15 mouse cellular contexts compared by ENCODE assay signal in genomic region chr1:85764291-85764690, GRCm38 (mm10).
"Had no signal": no experiment of that assay in that cellular context is flagged by ENCODE, and none has a peak within 500 bp of the region (broad histone marks: within the 10 kb centered on the region; RNA-seq: fewer than 3 reads in every experiment).

No protein-coding gene starts in this region.

- H3K9me3 ChIP-seq: neural tube, embryonic 15.5 days; stomach, embryonic 15.5 days had no signal

- DNase-seq: retina, postnatal 1 day; right cerebral cortex, adult 18-20 months; right cerebral cortex, postnatal 14 days; right cerebral cortex, postnatal 25 days; right cerebral cortex, postnatal 4 days; spleen, adult 18-20 months; thymus, adult 18-20 months; thymus, adult 2 months; thymus, postnatal 14 days; thymus, postnatal 25 days; thymus, postnatal 36 days; thymus, postnatal 4 days had no signal

- H3K36me3 ChIP-seq: neural tube, embryonic 15.5 days; stomach, embryonic 15.5 days had no signal

- H3K4me1 ChIP-seq: neural tube, embryonic 15.5 days; stomach, embryonic 15.5 days had no signal

- H3K9ac ChIP-seq: neural tube, embryonic 15.5 days; stomach, embryonic 15.5 days had no signal

- H3K27ac ChIP-seq: neural tube, embryonic 15.5 days; stomach, embryonic 15.5 days; stomach, postnatal 0 days had no signal

- H3K4me2 ChIP-seq: neural tube, embryonic 15.5 days; stomach, embryonic 15.5 days had no signal

- H3K27me3 ChIP-seq: neural tube, embryonic 15.5 days; stomach, embryonic 15.5 days had no signal

- H3K4me3 ChIP-seq: neural tube, embryonic 15.5 days; stomach, embryonic 15.5 days had no signal
